In genomic region chr12:89198764-89199525, GRCm38 (mm10) we compare ENCODE assay signal across 16 mouse cellular contexts.
DNase-seq lines count a peak whose midpoint lies in the region; ATAC-seq and TF ChIP-seq lines count a peak whose summit lies in the region.
"Had no signal": no experiment of that assay in that cellular context is flagged by ENCODE, and none has a peak within 500 bp of the region (broad histone marks: within the 10 kb centered on the region; RNA-seq: fewer than 3 reads in every experiment).

No protein-coding gene starts in this region.

- no peaks in the 10 kb centered on the region for H3K9me3 ChIP-seq in hindbrain, embryonic 12.5 days (replicated peaks)
- H3K9me3 ChIP-seq in hindbrain, embryonic 10.5 days, result no peaks in the 10 kb centered on the region
- H3K9me3 ChIP-seq in midbrain, postnatal 0 days (ENCODE audit: low read length), result no peaks in the 10 kb centered on the region
- no peaks in the 10 kb centered on the region for H3K9me3 ChIP-seq in midbrain, embryonic 14.5 days (ENCODE audit: control insufficient read depth, low read length)
- H3K9me3 ChIP-seq in hindbrain, embryonic 16.5 days (ENCODE audit: control insufficient read depth, low read length), result no peaks in the 10 kb centered on the region
- H3K9me3 ChIP-seq in neural tube, embryonic 15.5 days (replicated peaks), result no peaks in the 10 kb centered on the region
- H3K9me3 ChIP-seq: embryonic facial prominence, embryonic 10.5 days; forebrain, embryonic 13.5 days; heart, embryonic 12.5 days; hindbrain, embryonic 15.5 days had no signal

- 84% methylated on average over 10 of the region's 10 CpGs for WGBS in hindbrain, embryonic 12.5 days
- 88% methylated on average over 10 of the region's 10 CpGs for WGBS in hindbrain, embryonic 10.5 days
- 81% methylated on average over 10 of the region's 10 CpGs for WGBS in midbrain, postnatal 0 days
- WGBS in midbrain, embryonic 14.5 days, result 84% methylated on average over 10 of the region's 10 CpGs
- WGBS in hindbrain, embryonic 16.5 days, result 64% methylated on average over 10 of the region's 10 CpGs
- WGBS in neural tube, embryonic 15.5 days, result 47% methylated on average over 10 of the region's 10 CpGs

- H3K36me3 ChIP-seq in hindbrain, embryonic 12.5 days, result no peaks in the 10 kb centered on the region
- no peaks in the 10 kb centered on the region for H3K36me3 ChIP-seq in hindbrain, embryonic 10.5 days
- no peaks in the 10 kb centered on the region for H3K36me3 ChIP-seq in midbrain, postnatal 0 days (ENCODE audit: insufficient read depth, low read length)
- H3K36me3 ChIP-seq in midbrain, embryonic 14.5 days (ENCODE audit: control insufficient read depth, insufficient read depth, low read length), result no peaks in the 10 kb centered on the region
- H3K36me3 ChIP-seq in hindbrain, embryonic 16.5 days (ENCODE audit: control insufficient read depth, insufficient read depth, low read length), result no peaks in the 10 kb centered on the region
- H3K36me3 ChIP-seq in neural tube, embryonic 15.5 days, result no peaks in the 10 kb centered on the region
- H3K36me3 ChIP-seq: embryonic facial prominence, embryonic 10.5 days; heart, embryonic 12.5 days; hindbrain, embryonic 15.5 days had no signal

- no peaks in the 10 kb centered on the region for H3K27me3 ChIP-seq in hindbrain, embryonic 12.5 days
- H3K27me3 ChIP-seq in hindbrain, embryonic 10.5 days (ENCODE audit: insufficient read depth, poor library complexity, severe bottlenecking), result no peaks in the 10 kb centered on the region
- no peaks in the 10 kb centered on the region for H3K27me3 ChIP-seq in midbrain, postnatal 0 days (ENCODE audit: insufficient read depth, low read length)
- no peaks in the 10 kb centered on the region for H3K27me3 ChIP-seq in midbrain, embryonic 14.5 days (ENCODE audit: control insufficient read depth, insufficient read depth, low read length)
- H3K27me3 ChIP-seq in hindbrain, embryonic 16.5 days (replicated peaks; ENCODE audit: control insufficient read depth, insufficient read depth, low read length), result no peaks in the 10 kb centered on the region
- H3K27me3 ChIP-seq in neural tube, embryonic 15.5 days (replicated peaks), result no peaks in the 10 kb centered on the region
- H3K27me3 ChIP-seq: forebrain, embryonic 13.5 days; heart, embryonic 12.5 days; hindbrain, embryonic 15.5 days had no signal

- no peak overlapping the region for H3K9ac ChIP-seq in hindbrain, embryonic 12.5 days
- H3K9ac ChIP-seq in midbrain, postnatal 0 days (replicated peaks; ENCODE audit: low read length, poor library complexity, severe bottlenecking), result no peak overlapping the region
- H3K9ac ChIP-seq in midbrain, embryonic 14.5 days (replicated peaks; ENCODE audit: low read length), result no peak overlapping the region
- no peak overlapping the region for H3K9ac ChIP-seq in hindbrain, embryonic 16.5 days (ENCODE audit: low read depth, low read length)
- H3K9ac ChIP-seq in neural tube, embryonic 15.5 days (replicated peaks), result no peak overlapping the region
- H3K9ac ChIP-seq: forebrain, embryonic 13.5 days; heart, embryonic 12.5 days; hindbrain, embryonic 15.5 days had no signal

- H3K4me1 ChIP-seq in hindbrain, embryonic 12.5 days, result no peaks in the 10 kb centered on the region
- H3K4me1 ChIP-seq in hindbrain, embryonic 10.5 days (replicated peaks), result no peaks in the 10 kb centered on the region
- H3K4me1 ChIP-seq in midbrain, postnatal 0 days (ENCODE audit: insufficient read depth, low read length), result no peaks in the 10 kb centered on the region
- H3K4me1 ChIP-seq in midbrain, embryonic 14.5 days (ENCODE audit: control insufficient read depth, insufficient read depth, low read length), result no peaks in the 10 kb centered on the region
- no peaks in the 10 kb centered on the region for H3K4me1 ChIP-seq in hindbrain, embryonic 16.5 days (ENCODE audit: control insufficient read depth, insufficient read depth, low read depth, low read length)
- H3K4me1 ChIP-seq in neural tube, embryonic 15.5 days, result 0 out of 2 replicates have a peak, but pooled peaks cover 4% of the 10 kb centered on the region
- H3K4me1 ChIP-seq: embryonic facial prominence, embryonic 10.5 days; forebrain, embryonic 13.5 days; heart, embryonic 12.5 days had no signal

- DNase-seq in hindbrain, embryonic 10.5 days (ENCODE audit: low spot score), result no peak
- DNase-seq in midbrain, postnatal 0 days (ENCODE audit: low spot score), result peak; percentile 10
- no peak for DNase-seq in midbrain, embryonic 14.5 days
- DNase-seq: adrenal gland, adult 8-10 months; adrenal gland, postnatal 36 days; cerebellum, adult 9-10 months; gastrocnemius, adult 2 months; gastrocnemius, postnatal 25 days had no signal

- ATAC-seq in hindbrain, embryonic 12.5 days (ENCODE audit: low FRiP score), result no peak
- ATAC-seq in midbrain, postnatal 0 days (ENCODE audit: low FRiP score), result no peak
- no peak for ATAC-seq in midbrain, embryonic 14.5 days (ENCODE audit: low FRiP score, low TSS enrichment)
- peak; percentile 60; the same call in 1 of the 2 replicates for ATAC-seq in hindbrain, embryonic 16.5 days
- ATAC-seq in neural tube, embryonic 15.5 days (ENCODE audit: low FRiP score), result peak; percentile 53; the same call in 1 of the 2 replicates
- ATAC-seq in activated CD4-positive, CD25-positive, alpha-beta regulatory T cell, adult 4 months, result no peak
- ATAC-seq: forebrain, embryonic 13.5 days had no signal

- no peak for TF ChIP-seq CTCF in midbrain, postnatal 0 days (IDR thresholded peaks at IDR 0.05)

- H3K4me2 ChIP-seq in hindbrain, embryonic 12.5 days (replicated peaks), result no peak overlapping the region
- no peak overlapping the region for H3K4me2 ChIP-seq in midbrain, postnatal 0 days (ENCODE audit: low read depth, low read length, poor library complexity, severe bottlenecking)
- no peak overlapping the region for H3K4me2 ChIP-seq in midbrain, embryonic 14.5 days (ENCODE audit: low read length)
- no peak overlapping the region for H3K4me2 ChIP-seq in hindbrain, embryonic 16.5 days (ENCODE audit: low read length)
- H3K4me2 ChIP-seq in neural tube, embryonic 15.5 days, result no peak overlapping the region
- H3K4me2 ChIP-seq: forebrain, embryonic 13.5 days; heart, embryonic 12.5 days; hindbrain, embryonic 15.5 days had no signal

- peak overlapping the region; percentile 57; the same call in 1 of the 2 replicates for H3K27ac ChIP-seq in hindbrain, embryonic 12.5 days
- H3K27ac ChIP-seq in hindbrain, embryonic 10.5 days, result no peak overlapping the region
- no peak overlapping the region for H3K27ac ChIP-seq in midbrain, postnatal 0 days (ENCODE audit: low read depth, low read length)
- H3K27ac ChIP-seq in midbrain, embryonic 14.5 days (replicated peaks; ENCODE audit: low read depth, low read length), result no peak overlapping the region
- no peak overlapping the region for H3K27ac ChIP-seq in hindbrain, embryonic 16.5 days (ENCODE audit: low read depth, low read length)
- H3K27ac ChIP-seq in neural tube, embryonic 15.5 days (replicated peaks), result peak overlapping the region; percentile 58
- H3K27ac ChIP-seq: embryonic facial prominence, embryonic 10.5 days; forebrain, embryonic 13.5 days; gastrocnemius, adult 2 months; hindbrain, embryonic 15.5 days had no signal

- no peak overlapping the region for H3K4me3 ChIP-seq in hindbrain, embryonic 12.5 days
- no peak overlapping the region for H3K4me3 ChIP-seq in hindbrain, embryonic 10.5 days
- H3K4me3 ChIP-seq in midbrain, postnatal 0 days (ENCODE audit: low read depth, low read length), result no peak overlapping the region
- H3K4me3 ChIP-seq in midbrain, embryonic 14.5 days (replicated peaks; ENCODE audit: low read depth, low read length), result no peak overlapping the region
- no peak overlapping the region for H3K4me3 ChIP-seq in hindbrain, embryonic 16.5 days (ENCODE audit: low read length)
- no peak overlapping the region for H3K4me3 ChIP-seq in neural tube, embryonic 15.5 days (replicated peaks)
- H3K4me3 ChIP-seq: embryonic facial prominence, embryonic 10.5 days; forebrain, embryonic 13.5 days; gastrocnemius, adult 2 months; heart, embryonic 12.5 days; hindbrain, embryonic 15.5 days had no signal

Comparison
In these comparisons a context has a peak if more than half of its experiments do, and no peak if none do; other contexts are left out.
1. ATAC-seq: peak in hindbrain, embryonic 16.5 days (single experiment) and neural tube, embryonic 15.5 days (single experiment); none in hindbrain, embryonic 12.5 days (single experiment), midbrain, postnatal 0 days (single experiment), midbrain, embryonic 14.5 days (single experiment) and activated CD4-positive, CD25-positive, alpha-beta regulatory T cell, adult 4 months (single experiment).
2. H3K27ac ChIP-seq: peak in hindbrain, embryonic 12.5 days (single experiment) and neural tube, embryonic 15.5 days (single experiment); none in hindbrain, embryonic 10.5 days (single experiment), midbrain, postnatal 0 days (single experiment), midbrain, embryonic 14.5 days (single experiment) and hindbrain, embryonic 16.5 days (single experiment).